Mouse (Mus musculus): ENCODE results near the gene Iqcn.
A peak's percentile ranks its signal among the peaks of the same experiment; 100 is the strongest.

Gene Iqcn

DNA sequence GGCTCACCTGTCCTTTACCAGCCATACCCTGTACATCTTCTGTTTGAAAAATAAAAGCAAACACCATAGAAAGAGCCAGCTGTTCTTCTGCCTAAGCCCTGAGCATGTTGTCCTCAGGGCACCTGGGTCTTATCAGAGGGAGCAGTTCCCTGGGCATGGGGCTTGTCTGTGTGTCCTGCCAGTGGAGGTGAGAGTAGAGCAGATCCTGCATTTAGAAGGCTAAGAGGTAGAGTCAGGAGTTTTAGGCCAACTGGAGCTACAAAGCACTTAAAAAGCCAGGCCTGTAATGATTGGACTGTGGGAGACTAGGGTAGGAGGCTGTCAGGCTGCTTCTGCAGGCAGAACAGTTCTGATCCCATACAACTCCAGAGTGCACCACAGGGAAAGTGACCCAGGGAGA, 24.6 kb upstream of the Iqcn start:
- DNase-seq (ENCODE audit: inconsistent ontology term), result no peak

DNA sequence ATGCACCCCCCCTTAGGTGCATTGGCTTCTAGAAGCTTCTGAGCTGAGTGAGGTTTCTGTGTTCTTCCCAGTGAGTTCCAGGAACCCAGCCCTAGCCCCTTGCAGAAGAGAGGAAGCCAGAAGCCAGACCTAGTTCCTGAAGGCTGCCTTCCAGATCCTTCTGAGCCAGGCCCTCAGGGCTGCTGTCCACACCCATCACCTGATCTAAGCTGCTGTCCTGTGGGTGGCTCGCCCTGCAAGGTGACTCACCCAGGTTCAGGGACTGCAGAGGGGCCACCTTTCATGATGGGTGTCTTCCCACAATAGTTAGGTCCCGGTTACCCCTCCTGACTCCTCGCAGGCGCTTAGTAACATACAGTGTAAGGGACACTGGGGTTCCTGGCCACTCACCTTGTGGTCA, 23.9 kb upstream of the Iqcn start:
- DNase-seq (ENCODE audit: inconsistent ontology term), result no peak

DNA sequence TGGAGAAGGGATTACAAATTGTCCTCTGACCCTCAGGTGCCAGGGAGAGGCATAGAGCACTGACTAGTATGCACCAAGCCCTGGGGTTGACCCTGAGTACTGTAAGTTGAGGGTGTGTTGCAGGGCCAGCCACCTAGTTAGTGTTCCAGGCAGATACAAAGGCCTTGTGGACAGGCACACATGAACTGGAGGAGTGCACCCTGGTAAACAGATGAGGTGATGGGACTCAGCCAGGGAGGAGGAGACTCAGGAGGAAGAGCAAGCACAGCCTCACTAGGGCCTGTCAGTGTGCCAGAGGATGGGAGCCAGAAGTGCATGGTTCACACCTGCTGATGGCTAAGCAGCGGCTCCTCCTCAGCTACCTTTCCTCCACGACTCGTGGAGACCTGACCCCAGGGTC, 23.2 kb upstream of the Iqcn start:
- DNase-seq (ENCODE audit: inconsistent ontology term), result no peak

DNA sequence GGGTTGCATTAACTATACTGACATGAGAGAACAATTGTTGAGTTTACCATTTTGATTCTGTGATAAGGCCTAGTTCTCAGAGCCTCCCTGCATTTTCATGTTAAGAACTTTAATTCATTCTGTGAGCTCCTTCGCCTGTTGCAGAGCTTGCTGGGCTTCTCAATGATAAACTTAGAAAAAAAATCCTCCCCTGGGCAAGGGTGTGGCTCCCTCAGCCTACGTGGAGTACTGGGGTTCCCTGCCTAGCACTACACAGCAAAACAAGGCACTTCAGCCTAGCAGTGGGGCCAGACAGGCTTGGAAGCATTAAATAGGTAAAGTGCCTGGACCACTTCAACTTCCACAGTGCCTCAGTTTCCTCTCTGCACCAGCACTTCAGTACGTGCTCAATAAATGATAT, 21.8 kb upstream of the Iqcn start:
- DNase-seq (ENCODE audit: inconsistent ontology term), result no peak

DNA sequence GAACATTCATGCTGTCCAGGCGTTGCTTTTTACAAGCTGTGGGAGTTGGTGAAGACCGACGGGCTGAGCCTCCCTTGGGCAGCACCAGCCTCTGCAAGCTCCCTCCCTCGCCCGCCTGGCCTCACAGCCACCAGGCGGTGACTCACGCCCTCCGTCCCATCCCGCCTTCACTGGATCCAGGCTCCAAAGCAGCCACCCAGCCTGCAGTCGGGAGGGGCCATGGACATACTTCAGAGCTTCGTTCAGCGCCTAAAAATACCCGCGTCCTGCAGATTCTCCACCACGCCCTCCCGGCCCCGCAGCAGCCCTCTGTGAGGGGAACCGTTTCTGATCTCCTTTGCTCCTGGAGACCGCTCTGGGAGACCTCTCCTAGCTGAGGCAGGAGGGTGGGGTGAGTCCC, 21.1 kb upstream of the Iqcn start:
- peak; percentile 92 for DNase-seq (ENCODE audit: inconsistent ontology term)

DNA sequence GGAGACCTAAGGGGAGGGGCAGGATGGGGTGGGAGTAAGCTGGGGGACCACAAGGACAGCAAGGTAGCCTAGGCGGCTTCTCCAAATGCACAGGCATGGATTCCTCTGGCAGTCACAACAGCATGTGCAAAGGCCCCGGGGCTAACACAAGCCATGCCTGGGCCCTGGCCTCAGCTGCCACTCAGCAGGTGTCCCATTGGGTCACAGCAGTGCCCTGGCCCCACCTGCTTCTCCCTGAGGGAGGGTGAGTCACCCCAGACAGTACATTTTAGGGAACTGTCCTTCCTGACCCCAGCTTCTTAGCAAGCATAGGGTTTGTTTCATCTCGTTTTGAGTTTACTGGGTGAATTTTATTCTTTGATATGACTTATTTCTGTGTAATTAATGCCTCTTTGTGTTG, 20.6 kb upstream of the Iqcn start:
- peak; percentile 46 for DNase-seq (ENCODE audit: inconsistent ontology term)

DNA sequence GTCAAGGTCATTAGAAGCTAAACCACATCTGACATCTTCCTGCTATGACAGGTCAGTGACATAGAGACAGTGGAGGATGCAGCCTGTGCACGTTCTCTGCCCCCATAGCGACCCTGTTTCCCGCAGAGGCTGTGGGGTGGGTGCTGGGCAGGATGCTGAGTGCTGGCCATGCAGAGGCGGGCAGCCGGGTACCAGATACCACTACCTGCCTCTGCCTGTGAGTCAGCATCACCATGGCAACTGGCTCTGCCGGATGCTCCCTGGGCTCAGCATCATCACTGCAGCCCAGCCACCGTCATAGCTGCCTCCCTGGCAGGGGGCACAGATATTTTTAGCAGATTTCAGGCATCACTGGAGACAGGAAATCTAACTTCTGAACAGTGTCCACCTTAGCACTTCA, 19.0 kb upstream of the Iqcn start:
- no peak for DNase-seq (ENCODE audit: inconsistent ontology term)

DNA sequence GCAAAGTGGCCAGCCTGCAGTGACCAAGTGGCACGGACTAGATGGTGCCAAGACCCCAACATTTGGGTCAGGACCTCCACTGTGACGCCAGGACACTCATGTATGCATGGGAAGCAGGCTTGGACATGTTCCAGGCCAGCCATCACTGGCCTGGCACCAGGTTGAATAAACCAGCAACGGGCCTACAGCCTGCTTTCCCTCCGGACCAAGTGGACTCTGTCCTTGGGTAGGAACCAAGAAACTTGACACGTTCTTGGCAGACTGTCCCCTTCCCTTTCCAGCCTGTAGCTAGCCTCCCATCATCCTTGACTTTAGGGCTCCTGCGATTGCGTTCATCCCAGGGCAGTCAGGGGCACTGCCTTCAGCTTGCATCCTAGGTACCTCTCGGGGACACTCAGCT, 15.7 kb upstream of the Iqcn start:
- peak; percentile 29 for DNase-seq (ENCODE audit: inconsistent ontology term)

DNA sequence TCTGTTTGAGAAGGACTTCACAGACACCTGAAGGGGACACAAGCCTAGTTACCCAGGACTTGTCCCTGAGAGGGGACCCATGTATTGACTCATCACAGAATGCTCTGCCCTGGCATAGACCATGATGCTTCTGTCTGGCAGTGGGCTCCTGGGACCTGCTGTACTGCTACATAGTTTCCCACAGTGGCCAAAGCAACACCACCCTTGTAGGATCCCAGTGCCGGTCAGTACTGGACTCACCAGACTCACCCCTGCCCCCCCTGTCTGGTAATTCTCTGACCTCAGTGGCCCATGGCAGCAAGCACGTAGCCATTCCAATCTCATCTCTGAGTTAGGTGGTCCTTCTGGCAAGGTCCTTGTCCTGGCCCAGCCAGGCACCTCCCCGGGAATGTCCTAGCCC, 15.1 kb upstream of the Iqcn start:
- no peak for DNase-seq (ENCODE audit: inconsistent ontology term)

DNA sequence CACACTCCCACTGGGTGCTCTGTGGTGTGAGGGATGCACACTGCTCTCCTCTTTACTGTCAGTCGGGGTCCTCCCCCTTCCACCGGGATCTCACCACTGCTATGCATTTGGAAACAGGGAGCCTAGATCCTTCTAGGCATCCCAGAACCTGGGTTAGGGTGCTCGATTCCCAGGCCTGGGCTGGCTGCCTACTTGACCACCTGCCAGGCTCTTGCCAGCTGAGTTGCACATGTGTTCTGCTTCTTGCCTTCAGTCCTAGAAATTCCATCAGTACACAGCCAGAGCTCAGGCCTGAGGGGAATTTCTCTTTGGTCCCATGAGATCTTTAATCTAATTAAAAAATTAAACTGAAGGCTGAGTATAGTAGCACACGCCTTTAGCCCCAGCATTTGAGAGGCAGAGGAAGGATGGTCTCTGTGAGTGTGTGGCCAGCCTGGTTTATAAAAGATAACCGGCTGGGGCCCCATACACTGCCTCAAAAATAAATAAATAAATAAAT, 13.3 kb upstream of the Iqcn start:
- no peak for DNase-seq (ENCODE audit: inconsistent ontology term)

DNA sequence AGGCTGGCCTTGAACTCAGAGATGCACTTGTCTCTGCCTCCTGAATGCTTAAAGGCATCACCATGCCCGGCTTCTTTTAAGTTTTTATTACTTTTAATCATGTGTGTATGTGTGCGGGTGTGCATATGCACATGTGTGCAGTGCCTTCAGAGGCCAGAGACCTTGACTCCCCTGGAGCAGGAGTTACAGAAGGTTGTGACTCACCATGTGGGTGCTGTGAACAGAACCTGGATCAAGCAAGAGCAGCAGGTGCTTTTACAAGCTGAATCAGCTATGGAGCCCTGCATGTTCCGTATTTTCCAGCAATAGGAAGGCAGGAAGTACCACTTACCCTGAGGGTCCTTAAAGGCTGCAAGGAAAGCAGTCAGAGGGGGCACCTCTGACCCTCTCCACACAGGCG, 12.0 kb upstream of the Iqcn start:
- no peak for DNase-seq (ENCODE audit: inconsistent ontology term)

DNA sequence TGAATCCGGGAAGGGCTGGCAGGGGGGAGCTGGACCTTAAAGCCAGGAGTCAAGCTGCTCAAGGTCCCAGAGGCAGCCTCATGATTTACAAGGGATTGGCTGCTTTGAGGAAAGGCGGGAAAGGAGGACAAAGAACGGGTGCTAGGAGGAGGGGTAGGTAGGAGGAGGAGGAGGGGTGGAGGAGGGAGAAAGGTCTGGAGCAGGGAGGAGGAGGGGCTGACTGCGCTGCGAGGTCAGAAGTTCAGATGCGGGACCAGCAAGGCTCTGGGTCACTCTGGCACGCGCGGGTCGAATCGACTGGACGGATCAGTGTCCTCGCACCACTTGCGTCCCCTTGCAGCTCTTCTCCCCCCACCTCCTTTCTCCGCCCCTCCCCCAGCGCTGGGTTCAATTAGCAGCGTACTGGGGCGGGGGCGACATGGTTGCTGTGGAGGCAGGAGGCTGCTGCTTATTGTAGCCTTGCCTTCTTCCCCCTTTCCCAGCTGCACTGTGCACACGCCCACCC, 11.5 kb upstream of the Iqcn start:
- no peak for DNase-seq (ENCODE audit: inconsistent ontology term)

DNA sequence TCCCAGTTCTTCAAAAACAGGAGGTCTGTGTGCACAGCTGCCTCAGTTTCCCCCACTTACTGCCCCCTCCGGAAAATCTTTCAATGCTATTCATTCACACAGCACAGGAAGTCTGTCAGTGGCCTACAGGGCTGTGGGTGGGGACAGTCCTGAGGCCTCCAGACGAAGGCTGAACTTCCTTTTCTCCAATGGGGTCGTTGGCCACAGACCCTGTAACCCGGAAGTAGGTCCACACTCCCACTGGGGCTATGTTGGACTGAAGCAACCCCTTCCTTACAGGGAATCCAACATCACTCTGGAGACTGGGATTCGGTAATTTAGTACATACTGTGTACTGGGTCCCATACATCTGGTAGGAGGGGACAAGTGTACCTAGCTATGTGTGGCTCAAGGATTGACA, 9.6 kb upstream of the Iqcn start:
- DNase-seq (ENCODE audit: inconsistent ontology term), result no peak

DNA sequence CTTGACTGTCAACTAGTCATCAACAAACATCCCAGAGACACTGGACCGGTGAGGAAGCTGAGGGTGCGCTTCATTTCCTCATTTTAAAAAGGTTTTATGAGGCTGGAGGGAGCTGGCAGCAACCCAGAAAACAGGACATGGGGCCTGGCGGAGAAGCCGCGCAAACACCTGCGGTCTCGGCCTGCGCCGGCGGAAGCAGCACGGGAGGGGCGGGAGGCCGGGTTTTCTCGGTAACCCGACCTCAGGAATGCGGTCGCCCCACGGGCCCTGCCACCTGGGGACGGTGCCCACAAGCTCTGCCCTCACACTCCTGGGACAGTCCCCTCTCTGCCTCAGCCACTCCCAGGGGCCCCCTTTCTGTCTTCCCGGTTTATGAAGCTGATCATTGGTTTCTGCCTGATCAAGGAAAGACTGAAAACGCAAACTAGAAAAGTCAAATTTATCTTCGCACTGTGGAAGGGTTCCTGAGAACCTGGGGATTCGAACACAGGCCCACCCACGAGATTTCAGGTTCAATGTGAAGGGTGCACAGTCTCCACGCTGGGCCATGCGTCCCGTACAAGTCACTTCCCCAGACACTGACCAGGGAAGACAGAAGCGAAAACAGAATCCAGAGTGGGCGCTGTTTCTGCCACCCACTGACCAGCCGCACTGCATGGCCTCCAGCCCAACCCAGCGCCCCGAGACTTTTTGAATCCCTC, 7.8 kb upstream of the Iqcn start:
- DNase-seq (ENCODE audit: inconsistent ontology term), result no peak

DNA sequence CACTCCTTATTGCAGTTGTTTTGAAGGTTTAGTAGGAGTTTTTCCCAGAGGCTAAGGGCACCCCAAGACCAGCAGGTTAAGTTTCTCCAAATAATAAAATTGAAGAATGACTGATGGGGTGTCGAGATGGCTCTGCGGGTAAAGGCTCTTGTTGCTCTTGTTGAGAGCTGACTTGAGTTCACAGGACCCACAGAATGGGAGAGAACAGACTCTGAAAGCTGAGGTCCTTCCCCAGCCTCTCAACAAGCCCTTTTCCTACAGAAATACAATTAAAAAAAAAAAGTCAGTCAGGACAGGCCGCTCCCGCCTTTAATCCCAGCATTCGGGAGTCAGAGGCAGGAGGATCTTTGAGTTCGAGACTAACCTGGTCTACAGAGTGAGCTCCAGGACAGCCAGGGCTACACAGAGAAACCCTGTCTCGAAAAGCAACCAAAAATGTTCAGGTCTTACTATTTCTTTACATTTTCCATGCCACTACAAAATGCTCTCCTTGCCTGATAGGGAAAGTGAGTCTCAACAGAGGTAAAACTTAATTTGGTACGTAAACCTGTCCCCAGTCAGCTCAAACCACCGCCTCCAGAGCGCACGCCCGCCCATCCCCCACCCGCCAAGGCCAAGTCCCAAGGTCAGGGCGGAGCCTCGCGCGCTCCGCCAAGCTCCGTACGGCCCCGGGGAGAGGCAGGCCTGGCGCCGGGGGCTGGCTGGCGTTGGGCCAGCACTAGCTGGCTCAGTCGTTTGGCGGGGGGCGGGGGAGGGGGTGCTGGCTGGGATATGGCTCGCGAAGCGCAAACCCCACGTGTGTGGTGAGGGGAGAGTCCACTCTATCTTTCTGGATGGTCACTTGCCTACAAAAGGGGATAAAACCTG, 7.0 kb upstream of the Iqcn start:
- DNase-seq (ENCODE audit: inconsistent ontology term), result peak; percentile 76

DNA sequence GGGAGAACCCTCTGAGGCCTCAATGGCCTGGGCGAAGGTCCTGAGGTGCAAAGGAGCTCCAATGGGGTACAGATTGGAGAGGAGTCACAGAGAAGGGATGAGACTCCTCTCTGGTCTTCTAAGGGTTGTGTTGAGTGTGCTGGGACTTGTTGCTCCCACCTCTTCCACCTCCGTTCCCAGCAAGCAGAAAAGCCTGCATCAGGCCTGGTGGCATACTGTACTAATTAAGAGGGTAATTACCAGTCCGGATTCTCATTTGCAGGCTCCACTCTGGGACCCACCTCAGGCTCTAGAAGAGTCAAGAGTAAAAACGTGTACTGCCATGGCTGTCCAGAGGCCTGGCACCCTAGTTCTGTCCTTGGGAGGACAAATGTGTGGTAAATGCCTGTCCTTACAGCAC, 6.3 kb upstream of the Iqcn start:
- DNase-seq (ENCODE audit: inconsistent ontology term), result no peak

DNA sequence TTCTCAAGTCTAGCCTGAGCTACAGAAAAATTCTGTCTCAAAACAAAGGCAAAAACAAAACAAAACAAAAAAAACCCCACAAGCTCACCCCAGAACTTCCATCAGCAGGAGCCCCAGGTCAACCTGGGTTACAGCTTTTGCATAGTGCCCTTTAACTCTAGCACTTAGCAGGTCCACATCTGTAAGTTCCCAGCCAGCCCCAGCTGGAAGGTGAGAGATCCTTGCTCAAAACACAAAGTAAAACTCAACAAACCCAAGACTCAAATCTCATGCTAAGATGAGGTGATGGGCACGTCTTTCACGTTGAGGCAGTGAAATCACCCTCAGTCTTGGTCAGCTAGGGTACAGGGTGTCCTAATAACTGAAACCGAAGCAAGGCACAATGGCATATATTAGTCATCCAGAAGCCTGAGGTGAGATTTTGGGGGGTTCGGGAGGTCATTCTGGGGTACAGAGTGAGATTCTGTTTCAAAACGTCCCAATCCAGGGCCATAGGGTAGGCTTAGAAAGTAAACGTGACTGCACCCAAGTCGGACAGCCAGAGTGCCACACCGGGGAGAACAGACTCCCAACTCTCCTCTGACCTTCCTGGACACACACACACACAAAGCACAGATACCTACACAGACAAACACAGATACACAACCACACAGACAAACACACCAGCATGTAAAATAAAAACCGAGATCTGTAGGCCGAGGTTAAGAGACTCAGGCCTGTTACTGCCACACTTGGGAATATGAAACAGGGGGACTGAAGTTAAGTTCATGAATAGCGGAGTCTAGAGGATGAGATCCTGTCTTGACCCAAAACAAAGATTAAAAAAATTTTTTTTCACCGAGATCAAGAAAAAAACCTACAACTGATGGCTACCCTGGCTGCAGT, 5.6 kb upstream of the Iqcn start:
- DNase-seq (ENCODE audit: inconsistent ontology term), result no peak

DNA sequence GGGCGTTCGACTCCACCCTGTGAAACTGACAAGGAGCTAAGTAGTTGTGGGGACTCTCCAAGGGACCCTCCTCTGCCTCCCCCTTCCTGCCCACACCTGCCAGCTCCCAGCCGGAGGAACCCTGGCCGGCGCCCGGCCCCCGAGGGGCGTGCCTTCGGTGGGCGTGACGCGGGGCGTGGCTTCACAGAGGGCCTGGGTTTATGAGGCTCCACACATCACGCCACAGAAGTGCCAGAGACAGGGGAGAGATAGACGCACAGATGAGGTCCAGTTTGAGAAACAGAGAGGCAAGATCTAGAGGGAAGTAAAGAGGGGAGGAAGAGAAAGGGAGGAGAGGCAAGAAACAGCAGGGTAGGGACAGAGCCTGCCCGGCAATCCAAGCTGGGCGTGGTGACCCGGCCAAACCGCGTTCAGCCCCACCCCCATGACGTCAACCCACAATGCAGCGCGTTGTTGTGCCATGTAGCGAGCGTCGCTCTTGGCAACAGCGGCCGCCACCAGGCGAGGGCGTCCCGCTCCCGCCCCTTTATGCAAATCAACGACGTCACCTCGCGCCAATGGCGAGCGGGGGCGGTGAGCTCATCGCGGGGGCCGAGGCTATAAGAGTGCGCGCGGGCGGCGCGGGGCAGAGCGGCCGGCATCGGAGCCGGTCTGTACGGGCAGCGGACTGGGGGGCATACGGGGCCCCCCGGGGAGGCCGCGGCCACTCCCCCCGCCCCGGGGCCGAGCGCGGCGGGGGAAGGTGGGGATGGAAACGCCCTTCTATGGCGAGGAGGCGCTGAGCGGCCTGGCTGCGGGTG, 4.7 kb upstream of the Iqcn start, which contains the start of gene Jund:
Gene Jund (plus strand): TSS at position 640 of the 800 bp plus-strand sequence.
- DNase-seq (ENCODE audit: inconsistent ontology term), result peak; percentile 99

DNA sequence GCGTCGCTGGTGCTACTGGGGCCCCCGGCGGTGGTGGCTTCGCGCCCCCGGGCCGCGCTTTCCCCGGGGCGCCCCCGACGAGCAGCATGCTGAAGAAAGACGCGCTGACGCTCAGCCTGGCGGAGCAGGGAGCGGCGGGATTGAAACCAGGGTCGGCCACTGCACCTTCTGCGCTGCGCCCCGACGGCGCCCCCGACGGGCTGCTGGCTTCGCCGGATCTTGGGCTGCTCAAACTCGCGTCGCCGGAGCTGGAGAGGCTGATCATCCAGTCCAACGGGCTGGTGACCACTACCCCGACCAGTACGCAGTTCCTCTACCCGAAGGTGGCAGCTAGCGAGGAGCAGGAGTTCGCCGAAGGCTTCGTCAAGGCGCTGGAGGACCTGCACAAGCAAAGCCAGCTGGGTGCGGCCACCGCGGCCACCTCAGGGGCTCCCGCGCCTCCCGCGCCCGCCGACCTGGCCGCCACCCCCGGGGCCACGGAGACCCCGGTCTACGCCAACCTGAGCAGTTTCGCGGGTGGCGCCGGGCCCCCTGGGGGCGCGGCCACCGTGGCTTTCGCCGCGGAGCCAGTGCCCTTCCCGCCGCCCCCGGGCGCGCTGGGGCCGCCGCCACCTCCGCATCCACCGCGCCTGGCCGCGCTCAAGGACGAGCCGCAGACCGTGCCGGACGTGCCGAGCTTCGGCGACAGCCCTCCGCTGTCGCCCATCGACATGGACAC, 4.0 kb upstream of the Iqcn start:
- no peak for DNase-seq (ENCODE audit: inconsistent ontology term)

DNA sequence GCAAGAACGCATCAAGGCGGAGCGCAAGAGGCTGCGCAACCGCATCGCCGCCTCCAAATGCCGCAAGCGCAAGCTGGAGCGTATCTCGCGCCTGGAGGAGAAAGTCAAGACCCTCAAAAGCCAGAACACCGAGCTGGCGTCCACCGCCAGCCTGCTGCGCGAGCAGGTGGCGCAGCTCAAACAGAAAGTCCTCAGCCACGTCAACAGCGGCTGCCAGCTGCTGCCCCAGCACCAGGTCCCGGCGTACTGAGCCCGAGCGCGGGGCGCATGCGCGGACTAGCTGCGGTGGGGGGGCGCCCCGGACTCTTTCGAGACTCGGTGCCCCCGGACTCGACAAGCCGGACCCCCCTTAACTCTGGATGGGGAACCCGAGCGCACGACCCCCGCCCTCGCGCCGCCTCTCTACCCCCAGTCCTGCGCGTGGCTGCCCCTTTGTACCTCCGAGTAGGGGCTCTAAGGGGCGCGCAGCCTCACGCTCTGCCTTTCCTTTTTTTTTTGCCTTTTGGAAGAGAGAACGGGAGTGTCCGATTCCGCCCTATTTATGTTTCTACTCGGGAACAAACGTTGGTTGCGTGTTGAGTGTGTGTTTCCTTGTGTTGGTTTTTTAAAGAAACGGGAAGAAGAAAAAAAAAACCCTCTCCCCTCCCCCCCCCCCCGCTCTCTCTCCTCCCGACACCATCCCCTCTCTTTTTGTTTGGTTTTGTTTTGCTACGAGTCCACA, 3.3 kb upstream of the Iqcn start:
- peak; percentile 73 for DNase-seq (ENCODE audit: inconsistent ontology term)

Measured in Muller cell, postnatal 12 days (primary cell).